Mouse (Mus musculus): Measurements from ENCODE around the gene Vps33a. TPM values are rescaled to one million over a fixed set of nuclear protein-coding genes. Genes with fewer than 3 reads are reported as not detected.
A peak's percentile ranks its signal among the peaks of the same experiment; 100 is the strongest.

Vps33a gene
- 100 to 1,000 TPM in 1 of 2 experiments, 10 to 100 TPM in 1; 93.9 to 101 TPM for total RNA-seq (2021)

GRCm38 (mm10) chr5:123572357-123573186 lies at the start of gene Vps33a:
Vps33a (minus strand) TSS chr5:123573038.
- DNase-seq (ENCODE audit: low spot score in 2 of 2) = peak; percentile 96 to 97
- intact Hi-C loops (cut with DNase I) = loop anchor here (5.0 kb wide), 1 partner anchor 35 kb away; no protein-coding TSS in a partner anchor

- no peak for DNase-seq (ENCODE audit: low spot score in 2 of 2)
- intact Hi-C loops (cut with DNase I) = loop anchor here (10.0 kb wide), 1 partner anchor 282 kb away; the partner anchor contains the start of gene Denr
These were observed 49.6 kb upstream of the Vps33a start for GRCm38 (mm10) chr5:123622421-123622820.

DNA sequence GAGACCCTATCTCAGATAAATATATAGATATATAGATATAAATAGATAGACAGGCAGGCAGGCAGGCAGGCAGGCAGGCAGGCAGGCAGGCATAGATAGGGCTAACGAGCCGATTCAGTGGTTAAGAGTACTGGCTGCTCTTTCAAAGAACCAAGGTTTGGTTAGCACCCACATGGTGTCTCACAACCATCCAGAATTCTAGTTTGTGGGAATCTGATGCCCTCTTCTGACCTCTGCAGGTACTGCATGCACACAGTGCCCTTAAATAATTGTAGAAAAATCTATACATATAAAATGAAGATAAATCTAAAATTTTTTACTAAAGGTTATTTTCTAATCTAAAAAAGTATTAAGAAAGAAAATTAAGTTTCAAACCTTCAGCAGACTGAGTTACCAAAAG lies 45.7 kb upstream of the Vps33a start:
- DNase-seq (ENCODE audit: low spot score in 2 of 2) = no peak
- intact Hi-C loops (cut with DNase I) = loop anchor here (5.0 kb wide), 1 partner anchor 36 kb away; no protein-coding TSS in a partner anchor

GRCm38 (mm10) chr5:123614246-123614645 lies 41.4 kb upstream of the Vps33a start:
- no peak for DNase-seq (ENCODE audit: low spot score in 2 of 2)
- intact Hi-C loops (cut with DNase I) = loop anchor here (5.0 kb wide), 2 partner anchors 87 to 172 kb away; partner anchors contain the start of gene Gm49027

- DNase-seq (ENCODE audit: low spot score in 2 of 2) = peak; percentile 85 to 86
- intact Hi-C loops (cut with DNase I) = loop anchor here (5.0 kb wide), 3 partner anchors 38 to 168 kb away; partner anchors contain the start of genes Gm49027 and Vps33a
These were observed 37.0 kb upstream of the Vps33a start for GRCm38 (mm10) chr5:123609843-123610242.

GRCm38 (mm10) chr5:123609416-123609815 lies 36.6 kb upstream of the Vps33a start:
- intact Hi-C loops (cut with DNase I) = loop anchor here (5.0 kb wide), 1 partner anchor 37 kb away; the partner anchor contains the start of gene Vps33a
- no peak for DNase-seq (ENCODE audit: low spot score in 2 of 2)

GRCm38 (mm10) chr5:123607211-123607669 lies 34.4 kb upstream of the Vps33a start:
- no peak for DNase-seq (ENCODE audit: low spot score in 2 of 2)
- intact Hi-C loops (cut with DNase I) = loop anchor here (5.0 kb wide), 1 partner anchor 35 kb away; the partner anchor contains the start of gene Vps33a

DNA sequence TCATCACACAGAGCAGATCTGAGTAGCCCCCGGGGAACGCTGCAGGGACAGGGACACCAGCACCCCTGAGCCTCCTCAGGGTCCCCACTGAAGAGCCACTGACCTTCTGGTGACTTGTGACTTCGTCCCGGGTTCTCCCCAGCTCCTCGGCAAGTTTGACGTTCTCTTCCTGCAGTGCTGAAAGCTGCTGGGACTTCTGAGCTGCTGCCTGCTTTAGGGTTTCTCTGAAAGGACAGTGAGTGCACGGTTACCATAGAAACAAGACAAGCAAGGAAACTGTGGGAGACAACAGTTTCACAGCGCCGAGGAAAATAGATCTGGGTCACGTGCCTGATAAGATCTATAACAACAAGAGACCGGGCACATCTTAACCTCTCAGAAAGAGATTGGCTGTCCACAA lies 30.7 kb upstream of the Vps33a start:
- intact Hi-C loops (cut with DNase I) = loop anchor here (1.0 kb wide), 1 partner anchor 9 kb away; no protein-coding TSS in a partner anchor

DNA sequence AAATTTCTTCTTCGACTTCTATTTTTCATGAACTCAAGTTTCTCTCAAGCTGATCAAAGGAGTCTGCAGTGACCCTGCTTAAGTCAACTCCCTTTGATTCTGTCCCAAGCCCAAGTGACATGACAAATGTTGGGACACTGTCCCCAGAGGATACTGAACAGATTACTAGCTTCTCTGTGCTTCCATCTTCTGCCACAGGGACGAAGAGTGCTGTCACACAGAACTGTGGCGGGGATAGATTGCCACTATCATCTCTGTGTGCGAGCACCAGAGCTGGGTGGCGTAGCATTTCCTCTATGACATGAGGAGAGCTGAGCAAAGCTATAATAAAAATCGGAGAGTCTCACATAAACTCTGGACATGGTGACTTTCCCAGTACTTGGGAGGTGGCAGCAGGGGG lies 29.3 kb upstream of the Vps33a start:
- intact Hi-C loops (cut with DNase I) = no loop called here
- no peak for DNase-seq (ENCODE audit: low spot score in 2 of 2)

More for the DNA sequence above, 30.7 kb upstream of the Vps33a start:
- peak; percentile 65 to 72 for DNase-seq (ENCODE audit: low spot score in 2 of 2)

GRCm38 (mm10) chr5:123599319-123599718 lies 26.5 kb upstream of the Vps33a start:
- no peak for DNase-seq (ENCODE audit: low spot score in 2 of 2)
- intact Hi-C loops (cut with DNase I) = no loop called here

DNA sequence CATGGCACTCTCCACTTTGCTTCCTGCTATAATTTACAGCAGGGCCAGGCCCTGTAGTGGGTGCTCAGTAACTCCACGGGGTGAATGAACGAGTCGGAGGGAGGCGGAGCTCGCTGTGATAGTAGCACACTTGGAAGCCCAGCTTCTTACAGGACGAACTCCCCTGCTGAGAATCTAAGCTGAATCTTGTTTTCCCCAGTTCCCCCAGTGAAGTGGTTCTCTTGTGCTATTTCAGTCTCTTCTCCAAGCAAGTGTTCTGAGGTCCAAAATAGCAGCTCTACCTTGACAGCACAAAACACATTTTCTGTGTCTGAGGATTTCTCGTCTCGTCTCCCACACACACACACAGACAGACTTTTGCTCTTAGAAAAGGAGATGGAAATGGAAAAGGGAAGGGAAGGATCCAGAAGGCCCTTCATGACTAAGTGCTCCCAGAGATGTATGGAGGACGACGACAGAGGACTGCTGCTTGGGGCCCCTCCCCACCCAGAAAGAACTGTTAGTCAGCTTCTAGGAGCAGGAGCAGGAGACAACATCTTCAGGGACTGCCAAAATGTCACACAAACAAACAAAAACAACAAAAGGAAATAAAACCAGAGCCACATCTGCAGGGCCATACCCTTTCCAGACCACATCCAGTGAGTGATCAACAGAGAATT lies 20.9 kb upstream of the Vps33a start:
- DNase-seq (ENCODE audit: low spot score in 2 of 2) = peak; percentile 37 to 59
- intact Hi-C loops (cut with DNase I) = loop anchor here (1.0 kb wide), 1 partner anchor 10 kb away; no protein-coding TSS in a partner anchor

GRCm38 (mm10) chr5:123580043-123580442 lies 7.2 kb upstream of the Vps33a start:
- DNase-seq (ENCODE audit: low spot score in 2 of 2) = no peak
- intact Hi-C loops (cut with DNase I) = loop anchor here (5.0 kb wide), 1 partner anchor 37 kb away; no protein-coding TSS in a partner anchor

GRCm38 (mm10) chr5:123576696-123577095 lies 3.9 kb upstream of the Vps33a start:
- intact Hi-C loops (cut with DNase I) = no loop called here
- DNase-seq (ENCODE audit: low spot score in 2 of 2) = no peak

GRCm38 (mm10) chr5:123573362-123573761 lies 524 bp upstream of the Vps33a start:
- intact Hi-C loops (cut with DNase I) = loop anchor here (5.0 kb wide), 1 partner anchor 34 kb away; no protein-coding TSS in a partner anchor
- no peak for DNase-seq (ENCODE audit: low spot score in 2 of 2)

GRCm38 (mm10) chr5:123561128-123561527 lies 11.7 kb downstream of the Vps33a start:
- intact Hi-C loops (cut with DNase I) = no loop called here
- peak in 1 of 2 experiments; percentile 50 for DNase-seq (ENCODE audit: low spot score in 2 of 2)

GRCm38 (mm10) chr5:123559588-123559987 lies 13.2 kb downstream of the Vps33a start:
- intact Hi-C loops (cut with DNase I) = no loop called here
- no peak for DNase-seq (ENCODE audit: low spot score in 2 of 2)

DNA sequence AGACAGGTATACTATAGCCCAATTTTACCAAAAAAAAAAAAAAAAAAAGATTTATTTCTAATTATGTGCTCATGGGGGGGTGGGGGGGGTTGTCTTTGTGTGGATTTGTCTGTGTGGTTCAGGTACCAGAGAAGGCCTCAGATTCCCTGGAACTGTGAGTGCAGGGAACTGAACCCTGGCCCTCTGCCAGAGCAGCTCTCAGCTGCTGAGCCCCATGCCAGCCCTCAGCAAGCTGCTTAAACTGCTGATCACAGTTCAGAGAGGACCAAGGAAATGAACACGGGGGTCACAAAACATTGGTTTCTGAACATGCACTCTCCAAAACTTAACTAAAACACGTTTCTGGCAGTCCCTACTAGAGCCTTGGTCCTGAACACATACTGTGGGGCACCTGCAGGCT lies 16.4 kb downstream of the Vps33a start:
- intact Hi-C loops (cut with DNase I) = no loop called here
- DNase-seq (ENCODE audit: low spot score in 2 of 2) = no peak

DNA sequence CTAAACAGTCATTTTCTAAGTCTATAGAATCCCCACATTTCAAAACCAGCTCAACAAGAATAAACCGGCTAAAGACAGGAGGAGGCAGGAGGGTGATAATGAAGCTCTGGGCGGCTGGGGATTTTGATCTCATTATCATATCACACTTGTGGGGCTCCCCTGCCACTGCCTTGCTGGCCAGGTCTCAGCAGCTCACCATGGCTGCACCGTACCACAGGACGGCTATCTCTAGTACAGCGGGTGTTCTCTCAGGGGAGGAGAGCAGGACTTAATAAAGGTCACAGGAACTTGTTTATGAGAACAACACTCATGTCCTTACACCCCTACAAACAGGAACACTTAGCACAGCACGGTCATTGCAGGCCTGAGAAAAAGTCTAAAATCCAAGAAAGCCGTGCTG lies 17.1 kb downstream of the Vps33a start:
- intact Hi-C loops (cut with DNase I) = no loop called here
- DNase-seq (ENCODE audit: low spot score in 2 of 2) = no peak

- intact Hi-C loops (cut with DNase I) = no loop called here
- no peak for DNase-seq (ENCODE audit: low spot score in 2 of 2)
These were observed 39.0 kb downstream of the Vps33a start for GRCm38 (mm10) chr5:123533801-123534200.

DNA sequence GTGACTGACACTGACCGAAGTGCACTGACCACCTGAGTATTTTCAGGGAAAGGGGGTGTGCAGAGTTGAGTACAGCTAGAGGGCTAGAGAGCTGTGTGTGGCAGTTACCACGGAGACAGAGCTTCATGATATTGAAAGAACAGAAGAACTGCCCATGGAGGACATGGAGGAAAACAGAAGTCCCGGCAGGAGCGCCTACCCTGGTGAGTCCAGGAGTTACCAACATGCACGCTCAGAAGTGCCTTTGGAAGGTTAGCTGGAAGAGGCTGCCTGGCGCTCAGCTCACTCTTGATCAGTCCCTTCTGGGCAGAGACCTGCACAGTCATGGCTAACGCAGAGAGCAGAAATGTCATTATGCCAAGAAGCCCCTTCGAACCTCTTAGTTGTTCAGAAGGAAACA lies 42.8 kb downstream of the Vps33a start:
- peak in 1 of 2 experiments; percentile 2 for DNase-seq (ENCODE audit: low spot score in 2 of 2)
- intact Hi-C loops (cut with DNase I) = no loop called here
